Mouse (Mus musculus): ENCODE measurements around the gene Spata13.

Gene Spata13

DNA sequence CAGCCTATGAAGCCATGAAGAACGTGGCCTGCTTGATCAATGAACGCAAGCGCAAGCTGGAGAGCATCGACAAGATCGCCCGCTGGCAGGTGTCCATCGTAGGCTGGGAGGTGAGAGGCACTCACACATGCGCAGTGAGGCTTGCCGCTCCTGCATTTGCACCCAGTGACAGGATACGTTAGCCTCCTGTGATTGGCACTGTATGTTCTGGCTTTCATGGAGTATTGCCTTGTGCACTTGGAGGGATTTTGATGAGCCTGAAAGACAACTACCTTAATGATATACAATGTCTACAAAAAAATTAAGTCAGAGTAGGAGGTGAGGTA is 120.0 kb downstream of the Spata13 start:
- no peak for DNase-seq

- DNase-seq = no peak
These were observed 120.9 kb downstream of the Spata13 start for GRCm38 (mm10) chr14:60754656-60755055.

GRCm38 (mm10) chr14:60756271-60756670 is 122.5 kb downstream of the Spata13 start:
- DNase-seq = no peak

GRCm38 (mm10) chr14:60757265-60757664 is 123.5 kb downstream of the Spata13 start:
- DNase-seq = no peak

GRCm38 (mm10) chr14:60757722-60758121 is 123.9 kb downstream of the Spata13 start:
- DNase-seq = no peak

DNA sequence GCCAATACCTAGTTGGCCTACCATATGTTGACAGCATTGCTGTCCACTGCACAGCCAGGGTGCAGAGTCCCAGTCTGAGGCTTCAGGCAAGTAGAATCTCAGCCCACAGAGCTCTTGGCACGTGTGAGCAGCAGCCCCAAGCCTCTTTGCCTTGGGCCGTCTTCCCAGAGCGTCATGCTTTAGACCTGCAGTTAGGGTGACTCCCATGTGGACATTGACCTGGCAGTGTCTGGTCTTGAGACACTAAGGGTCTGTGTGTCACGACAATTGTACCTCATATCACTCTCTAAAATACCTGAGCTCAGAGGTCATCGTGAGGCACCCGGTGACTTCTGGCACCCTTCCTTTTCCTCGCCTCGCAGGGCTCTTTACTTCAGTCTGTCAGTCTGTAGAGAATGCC is 125.3 kb downstream of the Spata13 start:
- DNase-seq = no peak

- no peak for DNase-seq
These were observed 128.0 kb downstream of the Spata13 start for GRCm38 (mm10) chr14:60761801-60762200.

DNA sequence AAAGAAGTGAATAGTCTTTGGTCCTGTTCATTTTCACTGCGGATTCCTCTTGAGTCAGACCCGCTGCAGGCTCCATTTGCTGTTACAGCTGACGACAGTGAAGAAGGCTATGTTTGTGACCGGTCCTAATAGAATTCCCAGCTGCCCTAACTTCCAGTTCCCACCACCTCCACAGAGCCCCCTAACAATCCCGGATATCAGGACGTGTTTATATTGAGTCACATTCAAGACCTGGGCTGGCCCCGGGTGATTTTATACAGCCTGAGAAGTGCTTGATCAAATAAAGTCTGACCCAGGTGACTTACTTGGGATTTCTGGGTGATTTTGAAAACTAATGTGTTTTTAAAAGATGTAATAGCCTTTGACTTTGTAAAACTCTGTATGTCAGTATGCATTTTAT is 129.0 kb downstream of the Spata13 start:
- DNase-seq = no peak

- no peak for DNase-seq
These were observed 129.9 kb downstream of the Spata13 start for GRCm38 (mm10) chr14:60763746-60764145.

DNA sequence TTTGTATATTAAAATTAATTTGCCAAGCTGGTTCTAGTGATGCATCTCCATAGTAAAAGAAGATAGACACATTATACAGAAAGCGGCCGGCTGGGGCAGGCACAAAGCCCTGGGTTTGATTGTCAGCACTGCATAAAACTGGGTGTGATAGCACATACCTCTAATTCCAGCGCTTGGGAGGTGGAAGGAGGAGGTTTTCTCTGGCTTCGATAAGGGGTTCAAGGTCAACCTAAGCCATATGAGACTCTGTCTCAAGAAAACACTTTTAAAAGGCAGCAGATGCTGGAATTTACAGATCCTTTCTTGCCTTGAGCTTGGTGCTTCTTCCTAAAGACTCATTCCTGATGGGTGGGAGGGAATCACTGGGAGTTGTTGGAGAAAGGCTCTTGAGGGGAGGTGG is 130.7 kb downstream of the Spata13 start:
- DNase-seq = no peak

- no peak for DNase-seq
These were observed 131.2 kb downstream of the Spata13 start for GRCm38 (mm10) chr14:60765025-60765424.

DNA sequence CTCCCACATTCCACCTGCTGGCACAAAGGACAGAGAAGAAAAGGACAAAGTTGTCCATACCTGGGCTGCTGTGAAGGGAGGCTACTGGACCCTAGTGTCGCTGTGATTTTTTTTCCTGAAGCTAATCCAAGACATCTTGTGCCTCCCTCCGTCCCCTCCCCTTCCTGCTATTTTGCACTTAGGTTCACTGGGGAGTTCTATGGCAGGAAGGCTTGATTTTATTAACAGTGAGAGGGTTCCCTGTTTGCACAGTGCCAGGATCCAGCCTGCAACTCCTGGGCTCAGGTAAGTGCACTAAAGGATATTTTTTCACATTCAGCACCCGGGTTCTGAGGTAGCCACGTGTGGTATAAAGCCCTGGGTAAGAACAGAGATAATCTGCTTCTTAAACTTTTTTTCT is 134.1 kb downstream of the Spata13 start, which contains the start of gene C1qtnf9:
Gene C1qtnf9, plus strand, starts transcription at position 251 of the 400 bp plus-strand sequence.
- no peak for DNase-seq

DNA sequence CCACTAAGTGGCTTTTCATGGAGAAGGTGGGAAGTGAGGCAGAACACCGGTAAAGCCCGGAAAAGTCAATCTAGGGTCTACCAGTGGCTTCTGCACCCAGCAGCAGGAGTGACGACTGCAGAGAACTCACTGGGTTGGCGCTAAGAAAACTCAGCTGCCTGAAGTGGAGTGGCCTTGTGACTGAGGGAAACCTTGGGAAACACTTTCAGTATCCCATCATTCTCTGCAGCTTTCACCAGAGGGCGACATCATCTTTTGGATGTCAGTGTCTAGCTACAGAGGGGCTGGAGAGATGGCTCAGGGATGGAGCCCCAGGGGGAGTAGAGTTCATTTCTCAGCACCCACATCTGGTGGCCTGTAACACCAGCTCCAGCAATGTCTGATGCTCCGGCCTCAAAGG is 135.5 kb downstream of the Spata13 start:
- no peak for DNase-seq

- no peak for DNase-seq
These were observed 136.8 kb downstream of the Spata13 start for GRCm38 (mm10) chr14:60770594-60770993.

DNA sequence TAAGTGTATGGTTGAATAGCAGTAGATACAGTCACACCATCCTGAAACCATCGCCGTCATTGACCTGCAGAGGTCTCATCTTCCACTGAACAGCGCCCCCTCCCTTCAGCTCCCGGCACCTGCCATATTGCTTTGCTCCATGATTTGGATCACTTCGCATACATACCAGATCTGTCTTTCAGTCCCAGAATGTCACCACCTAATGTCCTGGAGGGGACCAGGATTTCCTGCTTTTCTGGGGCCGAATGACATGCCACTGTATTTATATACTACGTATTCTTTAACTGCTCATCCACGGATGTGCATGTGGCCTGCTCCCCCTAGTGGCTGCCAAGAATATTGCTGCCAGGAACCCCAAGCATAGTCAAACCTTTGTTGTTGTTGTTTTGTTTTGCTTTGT is 137.3 kb downstream of the Spata13 start:
- DNase-seq = peak; percentile 71 to 72

- no peak for DNase-seq
These were observed 139.7 kb downstream of the Spata13 start for GRCm38 (mm10) chr14:60773476-60773875.

- DNase-seq = no peak
These were observed 142.7 kb downstream of the Spata13 start for GRCm38 (mm10) chr14:60776521-60776920.

DNA sequence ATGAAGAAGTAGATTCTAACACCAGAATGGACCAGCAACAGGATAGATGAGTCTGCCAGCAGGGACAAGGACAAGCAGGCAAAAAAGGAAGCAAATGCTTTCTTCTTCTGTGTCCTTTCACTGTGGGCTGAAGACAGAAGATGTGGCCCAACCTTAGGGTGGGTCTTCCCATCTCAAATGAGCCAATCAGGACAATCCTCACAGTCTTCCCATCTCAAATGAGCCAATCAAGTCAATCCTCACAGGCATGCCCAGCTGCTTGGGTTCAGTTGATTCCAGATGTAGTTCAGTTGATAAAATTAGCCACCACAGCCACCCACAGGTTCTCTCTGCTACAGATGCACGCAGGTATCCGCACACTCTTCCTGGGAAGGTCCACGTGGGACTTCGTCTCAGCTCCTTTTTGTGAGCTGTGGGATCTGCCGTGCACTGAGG is 143.7 kb downstream of the Spata13 start:
- peak; percentile 32 to 53 for DNase-seq

DNA sequence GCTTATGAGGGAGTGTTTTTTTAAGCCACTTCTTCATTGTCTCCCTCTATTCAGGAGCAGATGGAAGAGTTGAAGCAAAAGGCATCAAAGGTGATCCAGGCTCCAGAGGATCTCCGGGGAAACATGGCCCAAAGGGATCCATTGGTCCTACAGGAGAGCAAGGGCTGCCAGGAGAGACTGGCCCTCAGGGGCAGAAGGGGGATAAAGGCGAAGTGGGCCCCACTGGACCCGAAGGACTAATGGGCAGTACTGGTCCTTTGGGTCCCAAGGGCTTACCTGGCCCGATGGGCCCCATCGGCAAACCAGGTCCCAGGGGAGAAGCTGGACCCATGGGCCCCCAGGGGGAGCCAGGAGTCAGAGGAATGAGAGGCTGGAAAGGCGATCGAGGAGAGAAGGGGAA is 145.4 kb downstream of the Spata13 start:
- DNase-seq = no peak

GRCm38 (mm10) chr14:60782121-60782656 is 148.4 kb downstream of the Spata13 start:
- DNase-seq = no peak

GRCm38 (mm10) chr14:60783196-60783595 is 149.4 kb downstream of the Spata13 start:
- no peak for DNase-seq

DNA sequence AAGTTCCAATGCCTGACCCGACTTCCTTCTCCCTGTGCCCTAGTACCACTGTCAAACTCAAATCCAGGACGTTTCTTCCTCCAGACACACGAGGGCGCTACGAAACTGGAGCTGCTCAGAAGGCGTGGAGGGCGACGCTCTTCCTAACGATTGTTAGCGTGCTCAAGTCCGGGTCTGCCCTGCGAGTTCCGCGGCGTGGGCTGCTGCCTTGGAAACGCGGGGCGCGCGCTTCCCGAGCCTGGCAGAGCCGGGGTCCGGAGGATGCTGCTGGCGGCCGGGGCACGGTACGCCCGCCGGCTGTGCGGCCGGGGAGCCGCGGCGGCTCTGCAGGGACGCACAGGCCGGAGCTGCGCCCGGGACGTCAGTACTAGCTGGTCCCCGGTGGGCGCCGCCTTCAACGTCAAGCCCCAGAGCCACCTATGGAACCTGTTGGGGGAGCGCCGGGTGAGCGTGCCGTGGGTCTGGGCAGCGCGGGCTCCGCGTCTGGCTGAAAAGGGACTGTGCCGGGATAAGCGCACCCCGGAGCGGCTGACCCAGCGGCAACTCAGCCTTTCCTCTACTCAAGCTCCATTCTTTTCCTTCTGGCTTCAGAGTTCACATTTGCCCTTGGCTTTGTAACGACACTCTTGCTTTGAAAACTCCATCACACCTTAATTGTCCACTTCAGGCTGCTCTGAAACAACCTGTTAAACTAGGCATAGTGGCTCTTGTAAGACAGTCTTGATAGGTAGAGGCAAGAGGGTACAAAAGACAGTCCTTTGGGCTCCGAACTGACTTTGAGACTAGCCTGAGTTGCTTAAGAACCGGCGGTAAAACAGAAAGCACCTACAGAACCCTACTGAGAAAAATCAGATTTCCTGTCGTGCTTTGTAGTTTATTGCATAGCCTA is 150.9 kb downstream of the Spata13 start, which contains the start of gene Mipep:
Gene Mipep, plus strand, starts transcription at position 147 of the 889 bp plus-strand sequence.
- peak; percentile 86 to 87 for DNase-seq

GRCm38 (mm10) chr14:60790103-60790502 is 156.3 kb downstream of the Spata13 start:
- DNase-seq = peak; percentile 32 to 50

DNA sequence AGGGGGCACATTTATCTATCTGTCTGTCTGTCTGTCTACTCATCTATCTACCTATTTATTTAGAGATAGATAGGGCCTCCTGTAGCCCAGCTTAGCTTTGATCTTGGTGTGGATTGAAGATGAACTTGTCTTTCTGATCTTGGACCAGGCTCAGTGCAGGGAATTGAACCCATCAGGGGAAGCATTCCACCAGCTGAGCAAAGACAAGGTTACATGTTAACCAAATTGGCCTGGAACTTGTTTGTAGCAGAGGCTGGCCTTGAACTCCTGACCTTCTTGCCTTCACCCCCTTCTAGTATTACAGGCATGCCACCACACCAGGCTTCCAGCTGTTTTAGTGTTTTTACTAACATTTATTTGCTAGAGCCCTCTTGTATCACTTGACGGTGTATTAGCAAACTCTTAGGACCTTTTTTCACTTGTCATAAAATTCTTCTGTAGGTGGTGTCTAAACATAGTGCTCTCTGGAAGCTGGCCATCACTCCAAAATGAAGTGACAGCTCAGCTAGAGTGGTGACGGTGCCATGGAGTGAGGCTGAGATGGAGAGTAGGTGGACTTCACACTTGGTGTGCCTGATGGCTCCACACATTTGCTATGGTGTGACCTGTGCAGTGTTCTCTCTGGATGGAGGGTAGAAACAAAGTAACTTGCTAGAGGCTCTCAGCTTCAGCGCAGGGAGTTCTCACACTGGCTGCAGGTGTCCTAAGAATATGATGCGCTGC is 163.0 kb downstream of the Spata13 start:
- no peak for DNase-seq
